Mouse (Mus musculus): Measurements from ENCODE around the gene Chic2.

Chic2 gene

DNA sequence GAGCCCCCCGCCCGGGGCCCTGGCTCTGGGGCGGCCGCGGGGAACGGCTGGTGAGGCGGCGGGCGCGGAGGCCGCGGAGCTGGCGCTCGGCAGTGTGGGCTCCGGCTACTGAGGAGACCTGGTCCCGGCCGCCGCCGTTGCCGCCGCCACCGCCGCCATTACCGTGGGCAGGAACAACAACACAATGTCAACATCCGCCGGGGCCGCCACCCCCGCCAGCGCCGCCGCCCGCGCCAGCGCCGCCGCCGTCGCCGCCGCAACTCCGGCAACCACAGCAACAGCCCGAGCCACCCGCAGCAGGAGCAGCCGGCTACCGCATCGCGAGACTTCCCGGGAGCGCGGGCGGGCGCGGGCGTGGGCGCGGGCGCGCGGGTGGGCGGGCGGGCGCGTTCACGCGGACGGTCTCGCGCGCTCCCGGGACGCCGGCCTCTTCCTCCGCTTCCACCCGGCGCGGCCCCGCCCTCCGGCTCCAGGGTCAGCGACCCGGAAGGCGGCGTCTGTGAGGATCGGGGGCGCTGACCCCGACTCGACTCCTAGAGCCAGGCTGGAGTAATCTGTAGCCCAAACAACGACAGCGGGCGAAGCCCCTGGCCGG, at the start of gene Chic2:
Gene Chic2, minus strand, starts transcription at position 465 of the 595 bp plus-strand sequence.
- peak; percentile 83 for DNase-seq

DNA sequence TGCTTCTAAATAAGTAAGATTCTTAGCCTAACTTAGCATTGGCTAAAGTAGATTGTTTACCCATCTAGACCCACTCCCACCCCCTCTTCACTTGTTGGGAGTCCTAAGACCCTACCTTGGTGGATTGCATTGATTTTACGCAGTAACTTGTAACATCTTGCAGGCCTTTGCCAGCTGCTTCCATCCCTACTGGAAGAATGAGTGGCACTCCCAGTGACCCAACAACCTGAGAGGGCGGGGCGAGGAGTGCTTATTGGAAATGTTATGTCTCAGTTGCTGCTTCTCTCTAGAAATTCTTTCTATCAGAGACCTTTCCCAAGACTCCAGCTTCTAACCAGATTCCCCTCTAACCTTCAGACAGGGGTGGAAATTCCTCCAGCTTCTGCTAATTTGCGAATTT, 41.3 kb upstream of the Chic2 start:
- DNase-seq: no peak

DNA sequence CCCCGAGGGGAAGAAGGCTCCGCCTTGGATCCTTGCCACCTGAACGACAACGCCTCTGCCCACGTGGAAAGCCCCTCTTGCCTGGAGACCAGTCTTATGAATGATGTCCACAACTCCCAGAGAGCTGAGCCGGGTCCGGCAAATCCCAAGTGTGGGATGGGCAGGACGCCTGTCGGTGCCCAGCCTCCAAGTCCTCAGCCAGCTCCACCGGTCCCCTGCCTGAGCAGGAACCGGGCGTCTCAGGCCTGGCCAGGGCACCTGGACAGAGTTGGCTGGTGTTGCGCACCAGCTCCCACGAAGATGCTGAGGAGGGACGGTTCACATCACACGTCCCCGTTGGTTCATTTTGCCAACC, 40.9 kb upstream of the Chic2 start:
- no peak for DNase-seq

DNA sequence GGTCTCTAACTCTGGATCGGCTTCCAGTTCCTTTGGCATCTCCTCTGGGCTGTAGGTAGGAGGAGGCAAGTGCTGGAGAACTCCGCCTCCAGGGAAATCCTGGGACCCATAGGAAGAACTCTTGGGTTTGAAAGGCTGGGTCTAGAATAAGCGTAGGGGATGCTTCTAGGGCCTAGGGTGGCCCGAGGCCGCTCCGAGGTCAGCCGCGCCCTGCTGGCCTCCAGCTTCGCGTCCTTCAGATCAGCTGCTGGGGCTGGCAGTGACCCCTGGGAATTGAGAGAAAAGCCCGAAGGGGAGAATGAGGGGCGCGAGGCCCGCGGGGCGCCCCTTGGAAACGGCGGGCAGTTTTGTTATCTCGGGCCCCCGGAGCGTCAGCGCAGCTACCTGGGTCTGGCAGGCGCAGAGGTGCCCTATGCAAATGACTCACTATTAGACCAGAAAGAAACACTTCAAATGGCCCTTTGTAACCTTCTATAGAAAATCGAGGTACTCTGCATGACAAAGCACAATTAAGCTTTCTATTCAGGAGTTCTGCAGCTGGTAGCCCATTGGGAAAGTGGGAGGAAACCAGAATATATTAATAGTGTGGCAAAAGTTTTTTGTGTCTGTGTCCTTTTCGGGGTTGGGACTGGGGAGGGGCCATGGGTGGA, 40.4 kb upstream of the Chic2 start:
- no peak for DNase-seq

DNA sequence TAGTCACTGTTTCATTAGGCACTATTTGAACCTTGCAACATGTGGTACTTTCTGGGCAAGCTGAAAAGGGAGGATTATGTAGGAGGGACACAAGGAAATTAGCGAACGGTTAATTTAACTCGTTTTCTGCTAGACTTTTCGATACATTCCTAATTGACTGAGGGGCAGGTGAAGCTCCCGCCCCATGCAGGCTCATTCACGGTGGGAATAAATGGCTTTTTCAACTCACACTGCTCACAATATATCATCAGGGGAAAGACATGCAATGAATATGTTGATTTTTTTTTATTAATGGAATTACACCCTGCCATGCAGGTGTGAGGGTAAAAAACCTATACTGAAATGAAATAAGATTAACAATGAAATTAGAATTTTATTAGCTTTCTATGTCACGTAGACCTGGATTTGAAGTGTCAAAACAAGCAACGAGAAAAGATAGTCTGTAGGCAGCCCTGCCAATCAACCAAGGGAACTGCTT, 39.9 kb upstream of the Chic2 start:
- DNase-seq: no peak

DNA sequence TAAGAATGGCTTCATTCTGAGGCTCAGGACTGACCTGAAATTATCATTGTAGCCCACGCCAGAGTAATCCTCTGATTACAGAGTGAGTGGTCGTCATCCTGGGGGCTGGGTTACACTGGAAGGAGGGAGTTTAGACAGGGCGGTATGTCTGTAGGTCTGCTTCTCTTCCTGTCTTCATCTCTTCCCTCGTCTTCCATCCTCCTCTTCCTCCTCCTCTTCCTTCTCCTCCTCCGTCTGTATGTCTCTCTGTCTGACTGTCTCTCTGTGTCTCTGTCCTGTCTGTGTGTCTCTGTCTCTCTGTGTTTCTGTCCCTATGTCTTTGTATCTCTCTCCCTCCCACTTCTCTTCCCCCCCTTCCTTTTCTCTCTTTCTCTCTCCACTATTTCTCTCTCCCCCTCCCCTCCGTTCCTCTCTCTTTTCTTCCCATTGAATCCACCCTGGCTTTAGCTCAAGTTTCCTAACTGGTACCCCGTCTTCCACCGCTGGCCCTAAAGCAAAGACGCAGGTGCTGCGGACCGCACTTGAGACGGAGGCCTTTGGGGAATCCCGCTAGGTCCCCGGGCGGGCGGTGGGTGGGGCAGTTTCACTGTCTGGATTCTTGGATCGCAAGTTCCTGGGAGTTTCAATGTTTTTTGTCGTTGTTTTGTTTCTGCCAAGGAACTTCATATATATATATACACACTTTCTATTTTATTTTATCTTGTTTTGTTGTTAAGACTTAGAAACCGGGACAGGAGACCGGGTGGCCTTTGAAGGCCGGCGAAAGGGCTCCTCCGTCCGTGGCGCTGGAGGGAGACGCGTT, 39.2 kb upstream of the Chic2 start:
- no peak for DNase-seq

DNA sequence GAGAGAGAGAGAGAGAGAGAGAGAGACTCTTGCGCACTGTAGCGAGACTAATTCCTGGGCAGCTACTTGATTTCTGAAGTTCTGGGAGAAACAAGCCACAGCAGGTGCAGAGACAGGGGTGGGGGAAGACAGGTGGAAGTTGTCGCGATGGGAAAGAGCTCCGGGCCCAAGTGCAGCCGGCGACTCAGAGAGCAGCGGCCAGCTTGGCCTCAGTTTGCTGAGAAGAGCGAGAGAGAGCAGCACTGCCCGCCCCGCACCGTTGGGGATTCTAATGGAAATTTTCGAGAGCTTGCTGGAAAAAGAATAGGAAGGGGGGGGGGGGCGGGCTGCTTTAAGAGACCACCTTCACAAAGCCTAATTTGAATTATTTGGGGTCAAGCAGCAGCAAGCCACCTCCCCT, 38.5 kb upstream of the Chic2 start:
- no peak for DNase-seq

DNA sequence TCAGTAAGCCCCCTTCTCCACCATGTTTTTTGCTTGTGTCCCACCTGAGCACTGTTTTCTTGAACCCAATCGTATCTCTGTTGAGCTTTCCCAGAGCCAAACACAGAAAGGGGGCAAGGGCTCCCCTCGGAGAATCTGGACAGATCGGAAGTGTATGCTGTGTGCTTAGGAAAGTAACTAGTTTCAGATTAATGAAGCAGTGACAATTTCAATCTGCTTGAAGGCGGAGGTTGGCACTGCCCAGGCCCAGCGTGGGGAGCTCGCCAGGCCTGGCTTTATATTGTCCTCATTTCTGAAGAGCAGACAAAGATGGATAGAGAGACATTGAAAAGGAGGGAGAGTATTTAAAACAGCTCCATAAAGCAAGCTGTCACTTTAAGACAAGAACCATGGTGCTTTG, 37.9 kb upstream of the Chic2 start:
- no peak for DNase-seq

DNA sequence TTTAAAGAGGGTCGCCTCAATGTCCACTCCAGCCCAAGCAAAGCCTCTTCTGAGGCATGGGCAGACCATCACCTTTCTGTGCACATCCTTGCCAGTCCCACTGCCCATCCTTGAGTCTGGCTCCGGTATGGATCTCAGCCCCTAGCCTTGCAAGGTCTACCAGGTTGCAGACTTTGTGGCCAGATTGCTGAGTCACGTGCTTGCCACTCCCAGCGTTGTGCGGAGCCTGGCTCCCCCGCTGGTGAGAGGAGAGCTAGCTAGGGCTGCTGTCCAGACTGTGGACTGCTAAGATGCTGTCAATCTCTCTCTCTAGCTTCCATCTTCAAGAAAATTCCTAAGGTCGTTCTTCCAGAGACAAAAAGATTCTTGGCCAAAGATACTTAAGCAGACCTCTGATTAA, 35.0 kb upstream of the Chic2 start:
- DNase-seq: no peak

DNA sequence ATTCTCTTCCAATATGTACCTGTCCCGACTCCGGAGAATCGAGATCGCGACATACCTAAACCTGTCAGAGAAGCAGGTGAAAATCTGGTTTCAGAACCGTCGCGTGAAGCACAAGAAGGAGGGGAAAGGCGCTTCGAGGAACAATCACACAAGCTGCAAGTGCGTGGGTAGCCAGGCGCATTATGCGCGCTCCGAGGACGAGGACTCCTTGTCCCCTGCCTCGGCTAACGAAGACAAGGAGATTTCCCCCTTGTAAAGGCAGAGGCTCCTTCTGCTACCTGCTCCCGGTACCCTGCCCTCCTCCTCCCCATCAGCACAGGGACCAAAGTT, 32.4 kb upstream of the Chic2 start:
- DNase-seq: no peak

DNA sequence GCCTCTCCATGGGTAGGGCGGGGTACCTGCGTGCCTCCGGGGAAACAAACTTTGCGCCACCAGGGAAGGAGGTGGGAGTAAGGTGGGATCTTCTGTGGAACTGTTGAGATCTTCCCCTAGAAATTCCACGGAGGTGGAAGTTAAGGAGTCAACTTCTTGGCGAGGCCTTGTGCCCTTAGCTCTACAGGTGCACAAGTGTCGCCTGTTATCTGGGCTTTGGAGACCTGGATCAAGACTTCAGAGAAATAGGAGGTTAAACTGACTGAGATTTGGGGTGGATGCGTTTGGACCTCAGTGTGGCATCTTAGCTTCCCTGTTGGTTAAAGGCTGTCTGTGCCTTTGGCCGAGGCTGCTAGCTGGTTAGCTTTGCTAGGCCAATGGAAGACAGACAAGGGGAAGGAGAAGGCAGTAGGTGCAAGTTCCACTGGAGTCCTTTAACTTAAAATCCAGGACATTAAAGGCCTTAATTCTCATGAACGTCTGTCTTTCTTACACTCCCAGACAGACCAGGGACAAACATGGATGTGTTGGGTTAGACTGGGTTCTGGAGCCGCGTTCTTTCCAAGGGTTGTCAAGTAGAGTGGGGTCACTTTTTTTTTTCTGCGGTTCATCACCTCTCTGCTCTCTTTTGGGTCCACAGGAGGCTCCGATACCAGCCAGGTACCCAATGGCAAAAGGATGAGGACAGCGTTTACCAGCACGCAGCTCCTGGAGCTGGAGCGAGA, 31.9 kb upstream of the Chic2 start:
- DNase-seq: no peak

DNA sequence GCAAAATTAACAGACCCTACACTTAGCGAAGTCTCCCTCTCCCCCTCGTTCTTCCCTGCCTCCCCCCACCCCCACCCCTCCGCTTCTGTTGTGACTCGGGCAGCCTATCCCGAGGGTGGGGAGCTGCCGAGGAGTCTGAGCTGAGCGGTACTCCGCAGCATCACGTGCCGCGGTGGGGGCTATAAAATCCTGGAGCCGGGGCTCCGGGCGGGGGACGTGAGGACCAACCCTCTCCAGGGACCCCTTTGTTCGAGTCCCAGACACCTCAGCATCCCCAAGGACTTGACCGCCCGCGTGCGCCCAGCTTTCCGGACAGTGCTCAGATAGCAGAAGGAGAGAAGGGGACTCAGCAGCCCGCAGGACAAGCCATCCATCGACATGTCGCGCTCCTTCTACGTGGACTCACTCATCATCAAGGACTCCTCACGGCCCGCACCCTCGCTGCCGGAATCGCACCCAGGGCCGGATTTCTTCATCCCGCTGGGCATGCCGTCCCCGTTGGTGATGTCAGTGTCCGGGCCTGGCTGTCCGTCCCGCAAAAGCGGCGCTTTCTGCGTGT, 30.9 kb upstream of the Chic2 start, which contains the start of gene Gsx2:
Gene Gsx2, plus strand, starts transcription at position 219 of the 559 bp plus-strand sequence.
- DNase-seq: no peak

DNA sequence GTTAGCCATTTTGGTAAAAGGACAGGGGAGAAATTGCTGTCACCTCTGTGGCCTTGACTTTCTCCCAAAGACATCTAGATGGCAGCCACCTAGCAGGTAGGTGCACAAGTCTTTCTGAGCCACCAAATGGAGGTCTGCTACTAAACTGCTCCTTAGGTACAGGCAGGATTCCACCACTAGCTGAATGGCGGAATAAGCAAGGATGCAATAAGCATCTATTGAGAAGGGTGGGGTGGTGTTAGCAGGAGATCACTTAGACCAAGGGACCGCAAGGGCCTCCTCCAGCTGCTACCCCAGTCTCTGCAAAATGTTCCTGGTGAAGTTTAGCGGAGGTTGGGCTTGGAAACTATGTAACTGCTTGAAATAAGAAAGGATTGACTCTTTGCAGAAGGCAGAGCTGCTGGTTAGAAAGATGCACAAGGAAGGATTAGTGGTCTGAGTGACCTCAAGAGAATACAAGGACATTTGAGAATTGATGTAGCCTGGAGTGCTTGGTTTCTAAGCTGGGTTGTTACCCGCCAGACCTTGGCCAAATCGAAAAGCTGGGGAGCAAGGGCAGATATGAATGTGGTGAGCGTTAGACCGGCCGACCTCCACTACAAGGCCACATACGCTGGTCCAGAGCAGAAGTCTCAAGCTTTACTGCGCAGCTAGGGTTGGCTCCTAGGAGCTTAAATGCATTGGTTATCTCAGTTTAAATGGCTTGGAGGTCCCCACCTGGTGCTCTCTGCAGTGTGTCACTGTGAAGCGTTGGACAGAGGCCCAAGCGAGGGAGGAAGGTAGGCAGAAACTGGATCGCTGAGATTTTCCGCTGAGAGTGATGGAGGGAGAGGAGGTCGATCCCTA, 30.2 kb upstream of the Chic2 start:
- no peak for DNase-seq

DNA sequence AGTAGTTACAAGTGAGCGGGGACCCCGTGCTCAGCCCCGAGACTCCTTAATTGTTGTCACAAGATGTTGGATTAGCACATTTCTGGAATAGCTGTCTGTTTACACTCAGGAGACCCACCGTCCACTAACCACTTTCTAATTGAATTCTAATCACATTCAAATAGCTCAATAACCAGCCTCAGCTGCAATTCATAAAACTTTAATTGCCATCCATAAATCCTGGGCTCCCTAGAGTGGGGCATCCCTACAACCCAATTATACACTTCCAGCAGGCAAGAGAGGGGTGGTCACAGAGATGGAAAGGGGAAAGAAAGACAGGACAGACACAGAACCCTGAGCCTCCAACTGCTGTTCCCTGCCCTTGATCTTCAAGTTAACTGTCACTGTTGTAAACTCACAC, 29.6 kb upstream of the Chic2 start:
- no peak for DNase-seq

DNA sequence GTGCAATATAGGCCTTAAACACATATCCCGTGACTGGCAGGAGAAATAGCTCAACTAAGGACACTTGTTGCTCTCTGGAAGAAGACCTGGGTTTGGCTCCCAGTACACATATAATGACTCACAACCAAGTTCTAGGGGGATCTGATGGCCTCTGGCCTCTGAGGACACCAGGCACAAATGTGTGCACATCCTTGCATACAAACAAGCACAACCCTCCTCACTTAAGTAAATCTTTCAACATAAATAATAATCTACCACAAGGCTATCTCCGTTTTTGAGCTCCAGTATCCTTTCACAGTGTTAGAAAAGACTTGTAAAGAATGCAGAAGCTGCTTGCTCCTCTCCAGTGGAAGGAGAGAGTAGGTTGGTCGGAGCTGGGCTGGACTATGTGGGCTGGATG, 29.1 kb upstream of the Chic2 start:
- no peak for DNase-seq

DNA sequence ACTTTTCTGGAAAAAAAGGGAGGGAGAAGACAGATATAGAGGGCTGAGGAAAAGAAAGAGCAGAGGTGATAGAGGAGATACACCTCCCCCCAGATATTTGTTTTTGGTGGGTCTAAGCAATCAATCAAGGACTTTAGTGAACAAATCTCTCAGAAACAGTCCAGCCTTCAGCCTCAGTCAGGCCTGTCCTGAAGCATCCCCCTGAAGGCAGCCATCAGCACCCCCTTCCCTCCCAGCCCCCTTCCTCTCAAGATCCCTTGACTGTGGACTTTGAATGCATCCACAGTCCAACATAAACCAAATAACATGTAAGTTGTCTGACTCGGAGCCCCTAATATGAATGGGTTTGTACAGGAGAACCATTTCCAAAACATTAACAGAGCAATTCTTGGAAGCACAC, 28.6 kb upstream of the Chic2 start:
- no peak for DNase-seq

DNA sequence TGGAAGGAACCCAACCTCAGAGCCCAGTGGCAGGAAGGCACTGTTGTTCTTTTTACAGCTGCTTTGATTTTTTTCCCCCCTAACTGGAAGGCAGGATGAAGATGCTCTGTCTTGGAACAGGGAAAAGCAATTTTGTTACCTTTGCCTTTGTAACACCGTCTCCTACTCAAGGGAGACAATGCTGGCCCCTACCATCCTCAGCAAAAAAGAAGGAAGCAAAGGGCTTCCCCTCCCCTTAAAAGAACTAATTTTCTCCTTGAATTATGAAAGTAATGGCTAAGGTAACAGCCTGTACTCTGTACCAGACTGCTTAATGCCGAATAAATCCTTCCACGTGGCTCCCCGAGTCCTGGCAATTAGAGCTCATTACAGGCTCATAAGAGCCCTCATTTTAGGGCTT, 28.0 kb upstream of the Chic2 start:
- no peak for DNase-seq

DNA sequence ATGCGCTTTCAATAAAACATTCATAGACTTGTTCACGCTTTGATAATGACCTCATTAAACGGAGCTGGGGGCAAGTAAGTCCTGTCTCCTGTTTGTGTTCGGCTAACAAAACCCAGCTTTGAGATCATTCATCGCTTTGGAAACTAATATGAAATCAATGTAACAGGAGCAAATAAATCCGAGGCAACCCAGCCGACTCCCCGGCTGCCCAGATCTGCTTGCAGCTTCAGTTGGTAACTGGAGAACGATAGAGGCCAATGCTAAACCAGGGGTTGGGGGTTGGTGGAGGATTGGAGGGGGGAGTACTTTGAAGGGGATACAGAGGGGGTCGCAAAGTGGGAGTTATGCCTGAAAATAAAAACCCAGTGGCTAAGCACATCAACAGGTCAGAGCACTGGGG, 27.4 kb upstream of the Chic2 start:
- DNase-seq: no peak

DNA sequence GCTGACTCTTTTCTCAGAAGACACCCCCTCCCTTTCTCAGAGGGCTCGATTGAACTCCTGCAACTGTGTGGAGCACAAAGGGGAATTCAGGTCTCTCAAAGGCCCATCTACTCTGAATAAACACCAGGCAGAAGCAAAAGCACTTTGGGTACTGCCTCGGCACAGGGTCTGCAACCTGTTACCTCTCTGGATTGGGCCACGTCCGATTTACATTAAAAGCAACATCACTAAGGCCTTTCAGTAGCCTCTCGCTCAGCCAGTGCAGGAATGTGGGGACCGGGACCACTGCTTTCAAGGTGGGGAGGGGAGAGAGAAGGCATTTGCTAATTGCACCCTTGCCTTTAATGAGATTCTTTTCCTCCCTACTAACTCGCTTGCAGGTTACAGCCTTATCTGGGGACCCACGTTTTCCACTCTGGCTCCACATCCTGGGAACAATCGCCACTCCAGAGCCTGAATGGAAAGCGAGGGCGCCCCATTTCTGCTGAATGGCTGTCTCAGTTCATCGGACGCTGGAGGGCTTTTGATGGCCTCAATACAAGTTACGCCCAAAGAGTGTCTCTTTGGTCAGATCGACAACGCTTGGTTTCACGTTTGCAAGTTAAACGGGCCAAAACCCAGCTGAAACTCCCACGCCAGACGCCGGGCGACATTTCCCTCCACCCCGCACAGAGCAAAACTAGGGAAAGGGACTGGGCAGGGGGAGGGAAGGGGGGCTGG, 26.2 kb upstream of the Chic2 start:
- no peak for DNase-seq

DNA sequence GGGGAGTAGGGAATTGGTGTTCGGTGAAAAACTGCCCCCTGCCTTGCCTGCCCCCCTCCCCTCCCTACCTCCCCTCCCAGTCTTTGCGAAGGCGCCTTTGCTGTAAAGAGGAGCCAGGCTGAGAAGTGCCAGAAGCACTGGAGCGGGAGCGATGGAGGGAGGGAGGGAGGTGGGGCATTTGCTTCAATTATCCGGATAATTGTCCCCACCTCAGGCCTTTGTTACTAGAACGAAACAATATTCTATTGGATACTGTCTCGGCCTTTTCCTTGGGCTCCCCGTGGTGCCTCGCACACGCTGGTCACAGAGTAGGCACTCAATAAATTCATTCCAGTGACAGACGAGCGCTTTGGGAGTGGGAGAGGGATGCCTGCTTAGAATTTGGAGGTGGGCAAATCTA, 25.6 kb upstream of the Chic2 start:
- no peak for DNase-seq

DNA sequence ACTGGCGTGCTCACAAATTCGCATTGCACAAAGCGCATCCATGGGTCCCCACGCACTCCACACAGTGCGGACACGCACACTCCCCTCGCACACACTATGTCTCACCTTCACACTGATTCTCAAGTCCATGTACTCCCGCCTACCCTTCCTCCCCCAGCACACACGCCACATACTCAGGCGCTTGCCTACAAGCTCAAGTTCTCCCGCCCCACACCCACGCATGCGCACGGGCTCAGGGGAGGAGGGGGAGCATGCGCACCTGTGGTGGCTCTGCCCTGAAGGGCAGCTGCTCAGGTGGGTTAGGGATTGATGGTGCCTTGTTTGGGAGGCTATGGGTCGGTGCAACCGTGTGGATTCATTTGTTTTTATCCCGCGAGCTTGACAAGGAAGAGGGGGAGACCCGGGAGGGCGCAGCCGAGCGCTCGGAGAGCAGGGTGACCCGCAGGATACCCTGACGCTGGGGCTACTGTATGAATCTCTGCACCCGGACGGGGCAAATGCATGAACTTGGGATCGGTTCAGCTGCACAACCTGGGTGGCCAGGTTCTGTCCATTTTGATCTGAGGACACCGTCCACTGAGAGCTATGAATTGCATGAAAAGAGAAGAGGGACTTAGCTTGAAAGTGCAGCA, 22.7 kb upstream of the Chic2 start:
- peak; percentile 31 for DNase-seq
